Mouse (Mus musculus): Measurements from ENCODE around the gene Cnst.

Cnst gene

GRCm38 (mm10) chr1:179588230-179588629, 42.1 kb downstream of the Cnst start:
- ATAC-seq (ENCODE audit: insufficient number of reproducible peaks, low FRiP score, low TSS enrichment), result peak; percentile 93

DNA sequence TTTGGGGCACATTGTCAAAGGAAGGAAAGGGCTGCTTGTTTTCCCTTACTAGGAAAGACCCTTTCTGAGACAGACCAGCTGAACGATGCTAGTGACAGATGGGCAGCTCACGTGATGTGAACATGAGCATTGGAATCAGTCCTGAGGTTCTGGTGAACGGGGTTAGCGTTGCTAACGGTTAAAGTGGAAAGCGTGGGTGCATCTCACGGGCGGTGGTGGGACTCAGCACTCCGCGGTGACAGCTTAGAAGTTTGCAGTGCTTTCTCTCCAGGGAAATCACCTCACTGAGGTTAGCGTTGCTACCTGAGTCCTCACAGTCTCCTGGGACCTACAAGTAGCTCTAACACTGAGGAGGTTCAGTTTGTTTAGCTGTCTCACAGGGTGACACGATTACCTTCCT, 45.5 kb downstream of the Cnst start:
- no peak for ATAC-seq (ENCODE audit: insufficient number of reproducible peaks, low FRiP score, low TSS enrichment)

DNA sequence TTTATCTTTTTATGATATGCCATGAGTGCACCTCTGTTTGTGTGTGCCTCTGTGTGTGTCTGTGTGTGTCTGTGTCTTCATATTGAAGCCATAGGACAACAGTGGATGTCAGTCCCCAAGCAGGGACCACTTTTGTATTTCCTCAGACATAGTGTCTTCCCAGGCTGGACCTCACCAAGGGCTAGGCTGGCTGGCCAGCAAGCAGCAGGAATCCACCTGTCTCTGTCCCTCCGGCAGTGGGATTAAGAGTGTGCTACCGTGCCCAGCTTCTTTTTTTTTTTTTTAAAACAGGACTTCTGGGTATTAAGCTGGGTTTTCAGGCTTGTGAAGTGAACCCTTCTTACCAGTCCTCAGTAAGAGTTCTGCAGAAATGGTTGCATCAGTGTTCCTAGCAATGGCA, 46.0 kb downstream of the Cnst start:
- no peak for ATAC-seq (ENCODE audit: insufficient number of reproducible peaks, low FRiP score, low TSS enrichment)

DNA sequence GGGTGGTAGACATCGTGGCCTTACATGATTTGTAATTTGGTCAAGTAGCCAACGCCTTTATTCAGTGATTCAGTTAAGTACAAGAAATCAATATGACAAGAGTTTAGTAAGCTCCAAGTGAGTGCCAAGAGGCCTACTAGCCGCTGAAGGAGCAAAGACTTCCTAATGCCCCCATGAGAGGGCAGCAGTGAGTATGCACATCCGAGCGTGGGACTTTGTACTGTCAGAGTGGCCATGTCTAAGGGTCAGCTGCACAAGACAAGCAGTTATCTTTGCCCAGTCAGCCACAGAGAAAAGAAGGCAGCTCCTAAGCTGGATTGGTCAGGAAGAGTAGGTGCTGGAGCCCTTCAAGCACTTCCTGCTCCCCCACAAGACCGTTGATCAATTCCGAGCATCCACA, 46.8 kb downstream of the Cnst start:
- no peak for ATAC-seq (ENCODE audit: insufficient number of reproducible peaks, low FRiP score, low TSS enrichment)

GRCm38 (mm10) chr1:179598386-179598785, 52.2 kb downstream of the Cnst start:
- ATAC-seq (ENCODE audit: insufficient number of reproducible peaks, low FRiP score, low TSS enrichment), result no peak

DNA sequence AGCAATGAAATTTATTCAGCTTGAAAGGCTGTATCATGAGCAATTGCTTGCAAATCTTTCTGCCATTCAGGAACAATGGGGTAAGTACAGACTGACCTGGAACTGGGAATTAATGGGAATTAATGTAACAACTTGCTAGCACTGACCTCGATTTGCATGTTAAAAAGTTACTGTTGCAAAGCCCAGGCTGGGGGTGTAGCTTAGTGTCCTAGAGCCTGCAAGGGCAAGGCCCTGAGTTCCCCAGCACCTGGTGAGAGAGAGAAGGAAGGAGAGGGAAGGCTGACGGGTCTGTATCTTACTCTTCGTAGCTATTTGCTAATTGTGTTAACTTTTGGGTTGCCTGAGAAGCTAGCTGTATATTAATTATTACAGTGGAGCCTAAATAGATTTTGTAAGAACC, 58.4 kb downstream of the Cnst start:
- no peak for ATAC-seq (ENCODE audit: insufficient number of reproducible peaks, low FRiP score, low TSS enrichment)

GRCm38 (mm10) chr1:179606004-179606723, 60.0 kb downstream of the Cnst start:
- ATAC-seq (ENCODE audit: insufficient number of reproducible peaks, low FRiP score, low TSS enrichment), result no peak

DNA sequence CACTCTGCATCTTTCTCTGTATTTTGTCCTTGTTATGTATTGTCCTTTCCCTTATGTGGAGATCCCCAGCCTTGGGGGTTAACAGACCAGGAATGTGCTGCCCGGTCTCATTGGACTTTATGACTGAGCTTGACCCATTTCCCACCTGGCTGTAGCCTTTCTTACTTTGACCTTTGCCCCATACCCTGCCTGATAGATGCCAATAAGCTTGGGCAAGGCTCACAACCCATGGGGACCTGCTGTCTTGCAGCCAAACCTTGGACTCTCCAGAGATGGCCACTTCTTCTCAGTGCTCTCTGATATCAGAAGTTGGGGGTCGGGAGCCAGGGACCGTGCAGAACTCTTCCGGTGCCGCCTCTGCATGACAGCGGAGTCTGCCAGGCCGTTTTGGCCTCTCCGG, 62.4 kb downstream of the Cnst start:
- ATAC-seq (ENCODE audit: insufficient number of reproducible peaks, low FRiP score, low TSS enrichment), result no peak

- ATAC-seq (ENCODE audit: insufficient number of reproducible peaks, low FRiP score, low TSS enrichment), result peak; percentile 73
Observed at GRCm38 (mm10) chr1:179609724-179610505, 63.7 kb downstream of the Cnst start.

DNA sequence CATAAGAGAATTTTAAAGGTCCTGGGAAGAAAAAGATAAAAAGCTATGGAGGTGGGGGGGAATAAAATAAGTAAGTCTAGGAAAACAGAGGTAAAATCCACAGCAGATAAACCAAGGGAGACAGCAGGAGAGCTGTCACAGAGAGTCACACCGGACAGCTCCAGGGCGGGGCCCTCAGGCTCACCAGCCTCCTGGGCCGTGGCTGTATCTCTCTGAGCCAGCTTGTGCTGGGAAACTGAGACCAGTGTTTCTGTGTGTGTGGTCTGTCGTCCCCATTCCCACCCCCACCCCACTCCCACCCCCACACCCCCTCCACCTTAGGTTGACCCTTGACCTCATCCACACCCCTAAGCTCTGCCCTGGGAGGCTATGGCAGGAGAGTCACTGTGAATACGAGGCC, 65.0 kb downstream of the Cnst start:
- ATAC-seq (ENCODE audit: insufficient number of reproducible peaks, low FRiP score, low TSS enrichment), result no peak

- no peak for ATAC-seq (ENCODE audit: insufficient number of reproducible peaks, low FRiP score, low TSS enrichment)
Observed at GRCm38 (mm10) chr1:179612418-179612817, 66.2 kb downstream of the Cnst start.

- no peak for ATAC-seq (ENCODE audit: insufficient number of reproducible peaks, low FRiP score, low TSS enrichment)
Observed at GRCm38 (mm10) chr1:179612986-179613505, 66.9 kb downstream of the Cnst start.

DNA sequence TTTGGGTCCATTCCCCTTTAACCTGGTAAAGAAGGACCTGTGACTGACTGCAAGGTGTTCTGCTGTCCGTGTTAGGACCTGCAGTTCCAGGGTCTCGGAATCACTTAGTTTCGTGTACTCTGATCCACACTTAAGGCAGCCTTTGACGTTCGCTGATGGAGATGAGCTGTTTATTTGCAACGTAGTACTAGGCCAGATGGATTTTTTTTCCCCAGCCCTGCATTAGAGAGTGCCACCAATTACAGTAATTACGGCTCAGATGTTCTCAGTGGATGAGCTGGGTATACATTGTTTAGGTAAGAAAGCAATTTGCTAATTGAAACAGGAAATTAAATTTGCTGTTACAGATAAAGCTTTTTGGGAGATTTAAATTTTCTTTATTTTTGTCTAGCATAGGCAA, 71.3 kb downstream of the Cnst start:
- no peak for ATAC-seq (ENCODE audit: insufficient number of reproducible peaks, low FRiP score, low TSS enrichment)

GRCm38 (mm10) chr1:179622665-179623064, 76.5 kb downstream of the Cnst start:
- ATAC-seq (ENCODE audit: insufficient number of reproducible peaks, low FRiP score, low TSS enrichment), result no peak

GRCm38 (mm10) chr1:179623657-179624056, 77.5 kb downstream of the Cnst start:
- no peak for ATAC-seq (ENCODE audit: insufficient number of reproducible peaks, low FRiP score, low TSS enrichment)

GRCm38 (mm10) chr1:179624354-179624753, 78.2 kb downstream of the Cnst start:
- 0 out of 2 replicates have a peak, but pooled peaks have one; percentile 49 for ATAC-seq (ENCODE audit: insufficient number of reproducible peaks, low FRiP score, low TSS enrichment)

DNA sequence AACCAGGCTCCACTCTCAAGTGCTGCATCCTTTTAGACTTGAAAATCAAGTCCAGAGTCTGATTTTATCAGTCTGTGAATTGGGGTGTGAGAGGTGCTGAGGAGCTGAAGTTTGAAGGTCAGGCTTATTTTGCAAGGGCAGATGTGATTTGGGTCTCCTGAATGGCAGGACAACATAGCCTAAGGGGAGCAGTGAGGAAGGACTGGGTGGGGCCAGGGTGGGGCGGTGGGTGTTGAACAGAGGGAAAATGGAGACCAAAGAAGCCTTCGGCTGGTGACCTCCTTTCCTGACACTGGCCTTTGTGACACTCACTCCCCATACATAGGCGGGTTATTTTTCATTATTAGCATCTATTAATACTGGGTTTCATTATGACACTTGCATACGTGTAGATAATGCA, 81.7 kb downstream of the Cnst start:
- ATAC-seq (ENCODE audit: insufficient number of reproducible peaks, low FRiP score, low TSS enrichment), result no peak

DNA sequence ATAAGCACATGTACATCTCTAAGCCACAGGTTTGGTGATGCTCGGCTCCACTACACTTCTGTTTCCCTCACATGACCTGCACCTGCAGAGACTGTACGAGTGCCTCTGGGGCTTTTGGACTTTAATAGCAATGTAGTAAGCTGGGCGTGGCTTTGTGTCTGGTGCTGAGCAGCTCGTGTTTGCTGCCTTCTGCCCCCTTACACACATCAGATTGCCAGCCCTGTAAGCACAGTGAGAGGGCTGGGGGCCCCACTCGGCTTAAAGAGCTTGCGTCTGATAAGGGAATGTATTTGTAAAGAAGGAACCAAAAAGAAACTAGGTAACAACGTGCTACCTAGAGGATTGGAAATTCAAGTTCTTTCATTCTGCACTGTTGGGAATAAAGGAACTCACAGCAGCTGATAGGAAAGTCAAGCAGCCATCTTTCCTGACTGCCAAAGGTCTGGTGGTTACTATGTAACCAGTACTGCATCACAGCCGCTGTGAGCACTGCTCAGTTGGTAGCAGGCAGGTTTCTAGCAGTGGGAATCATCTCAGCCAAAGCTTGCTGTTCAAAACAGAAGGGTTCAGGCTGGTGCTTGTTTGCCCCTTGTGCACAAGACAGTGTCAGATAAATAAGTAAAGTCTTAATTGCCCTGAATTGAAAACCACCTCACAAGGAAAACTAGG, 82.4 kb downstream of the Cnst start:
- ATAC-seq (ENCODE audit: insufficient number of reproducible peaks, low FRiP score, low TSS enrichment), result no peak

- no peak for ATAC-seq (ENCODE audit: insufficient number of reproducible peaks, low FRiP score, low TSS enrichment)
Observed at GRCm38 (mm10) chr1:179629276-179629675, 83.1 kb downstream of the Cnst start.

DNA sequence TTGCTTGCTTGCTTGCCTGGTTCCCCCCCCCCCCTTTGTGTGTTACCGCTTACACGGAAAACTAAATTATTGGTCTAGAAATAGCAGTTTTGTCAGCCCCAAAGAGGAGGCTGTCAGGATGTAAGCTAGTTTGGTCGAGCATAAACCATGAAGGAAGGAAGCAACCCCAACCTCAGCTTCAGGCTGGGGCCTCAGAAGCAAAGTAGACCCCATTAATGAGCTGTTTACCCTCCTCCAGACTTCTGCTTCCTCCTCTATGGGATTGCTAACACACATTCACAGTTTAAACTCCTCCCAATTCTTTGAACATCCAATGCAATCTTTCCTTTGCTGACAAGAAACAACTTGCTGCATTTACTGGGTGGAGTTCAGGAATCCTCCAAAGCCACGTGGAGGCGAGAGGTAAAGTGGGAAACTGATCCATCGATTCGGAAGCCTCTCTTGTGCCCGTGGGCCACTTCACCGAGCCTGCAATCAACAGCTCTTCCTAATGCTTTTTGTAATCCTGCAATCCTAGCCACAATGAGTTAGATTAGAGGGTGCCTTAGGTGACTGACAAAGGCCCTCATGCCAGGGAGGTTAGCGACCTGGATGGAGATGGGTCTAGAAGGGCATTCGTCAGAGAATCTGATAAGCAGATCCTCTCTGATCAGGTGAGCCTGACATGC, 86.7 kb downstream of the Cnst start:
- ATAC-seq (ENCODE audit: insufficient number of reproducible peaks, low FRiP score, low TSS enrichment), result no peak

- ATAC-seq (ENCODE audit: insufficient number of reproducible peaks, low FRiP score, low TSS enrichment), result no peak
Observed at GRCm38 (mm10) chr1:179633414-179633752, 87.2 kb downstream of the Cnst start.

Data from cerebellum, adult (tissue).